Mouse (Mus musculus): ENCODE measurements around the gene Rpain. TPM values are rescaled to one million over a fixed set of nuclear protein-coding genes. Genes with fewer than 3 reads are reported as not detected.

Gene Rpain
- total and polyA plus RNA-seq, 2 experiments: 38.5 to 51.5 TPM

GRCm38 (mm10) chr11:70944935-70945817 lies 24.8 kb upstream of the Rpain start:
- 59% methylated on average over 4 of the region's 4 CpGs for WGBS
- TF ChIP-seq POLR2A (IDR thresholded peaks at IDR 0.05; ENCODE audit: extremely low read depth, insufficient read depth, low read length): no peak
- no peak for TF ChIP-seq CTCF (IDR thresholded peaks at IDR 0.05; ENCODE audit: low read depth, low read length)
- no peak overlapping the region for H3K9ac ChIP-seq (ENCODE audit: low read depth, low read length)
- H3K27me3 ChIP-seq (ENCODE audit: control insufficient read depth, insufficient read depth, low read length): no peaks in the 10 kb centered on the region
- no peak overlapping the region; the same call in 1 of the 2 replicates for H3K27ac ChIP-seq (replicated peaks; ENCODE audit: insufficient read depth, low read depth, low read length)
- peaks cover 84% of the 10 kb centered on the region for H3K36me3 ChIP-seq (ENCODE audit: control insufficient read depth, insufficient read depth, low read length)
- no peaks in the 10 kb centered on the region for H3K79me2 ChIP-seq (ENCODE audit: control insufficient read depth, insufficient read depth, low read length)
- H3K4me3 ChIP-seq (ENCODE audit: insufficient read depth, low read depth, low read length): no peak overlapping the region
- H3K4me1 ChIP-seq (ENCODE audit: control insufficient read depth, insufficient read depth, low read length): peaks cover 9% of the 10 kb centered on the region
- peak; percentile 42 for DNase-seq (ENCODE audit: extremely low read depth, low read depth, low spot score)

DNA sequence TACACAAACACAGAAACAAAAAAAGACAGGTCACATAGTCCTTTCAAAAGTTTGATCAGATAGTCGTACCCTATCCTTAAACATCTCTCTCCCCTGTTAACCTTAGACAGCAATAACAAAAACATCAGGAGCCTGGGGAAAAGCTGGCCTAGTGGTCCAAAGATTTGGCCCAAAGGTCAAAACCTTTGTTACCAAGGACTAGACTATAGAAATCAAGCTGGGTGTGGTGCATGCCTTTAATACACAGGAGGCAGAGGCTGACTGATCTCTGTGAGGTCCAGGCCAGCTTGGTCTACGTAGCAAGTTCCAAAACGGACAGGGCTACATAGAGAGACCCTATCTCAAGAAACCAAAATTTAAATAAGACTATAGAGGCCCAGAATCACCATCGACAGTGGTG lies 15.3 kb upstream of the Rpain start:
- H3K27ac ChIP-seq (replicated peaks; ENCODE audit: insufficient read depth, low read depth, low read length): no peak overlapping the region
- WGBS: 95% methylated on average over 4 of the region's 4 CpGs
- no peaks in the 10 kb centered on the region for H3K4me1 ChIP-seq (ENCODE audit: control insufficient read depth, insufficient read depth, low read length)
- no peak overlapping the region for H3K9ac ChIP-seq (ENCODE audit: low read depth, low read length)
- TF ChIP-seq POLR2A (IDR thresholded peaks at IDR 0.05; ENCODE audit: extremely low read depth, insufficient read depth, low read length): no peak
- TF ChIP-seq CTCF (IDR thresholded peaks at IDR 0.05; ENCODE audit: low read depth, low read length): no peak
- DNase-seq (ENCODE audit: extremely low read depth, low read depth, low spot score): no peak
- H3K36me3 ChIP-seq (ENCODE audit: control insufficient read depth, insufficient read depth, low read length): peaks cover 74% of the 10 kb centered on the region
- H3K27me3 ChIP-seq (ENCODE audit: control insufficient read depth, insufficient read depth, low read length): no peaks in the 10 kb centered on the region
- no peak overlapping the region for H3K4me3 ChIP-seq (ENCODE audit: insufficient read depth, low read depth, low read length)
- no peaks in the 10 kb centered on the region; the same call in 1 of the 2 replicates for H3K79me2 ChIP-seq (ENCODE audit: control insufficient read depth, insufficient read depth, low read length)

- no peak for TF ChIP-seq CTCF (IDR thresholded peaks at IDR 0.05; ENCODE audit: low read depth, low read length)
- TF ChIP-seq POLR2A (IDR thresholded peaks at IDR 0.05; ENCODE audit: extremely low read depth, insufficient read depth, low read length): no peak
- Histone ChIP-seq H3K79me2 (ENCODE audit: control insufficient read depth, insufficient read depth, low read length) (peaks cover 3% of the 10 kb centered on the region; the same call in 1 of the 2 replicates), H3K36me3 (ENCODE audit: control insufficient read depth, insufficient read depth, low read length) (peaks cover 76% of the 10 kb centered on the region), H3K4me3 (ENCODE audit: insufficient read depth, low read depth, low read length) (no peak overlapping the region), H3K9ac (ENCODE audit: low read depth, low read length) (no peak overlapping the region), H3K4me1 (ENCODE audit: control insufficient read depth, insufficient read depth, low read length) (no peaks in the 10 kb centered on the region), H3K27ac (replicated peaks; ENCODE audit: insufficient read depth, low read depth, low read length) (no peak overlapping the region), H3K27me3 (ENCODE audit: control insufficient read depth, insufficient read depth, low read length) (no peaks in the 10 kb centered on the region)
- DNase-seq (ENCODE audit: extremely low read depth, low read depth, low spot score): no peak
- 94% methylated on average over 5 of the region's 5 CpGs for WGBS
Observed at GRCm38 (mm10) chr11:70960786-70961554, 9.0 kb upstream of the Rpain start.

DNA sequence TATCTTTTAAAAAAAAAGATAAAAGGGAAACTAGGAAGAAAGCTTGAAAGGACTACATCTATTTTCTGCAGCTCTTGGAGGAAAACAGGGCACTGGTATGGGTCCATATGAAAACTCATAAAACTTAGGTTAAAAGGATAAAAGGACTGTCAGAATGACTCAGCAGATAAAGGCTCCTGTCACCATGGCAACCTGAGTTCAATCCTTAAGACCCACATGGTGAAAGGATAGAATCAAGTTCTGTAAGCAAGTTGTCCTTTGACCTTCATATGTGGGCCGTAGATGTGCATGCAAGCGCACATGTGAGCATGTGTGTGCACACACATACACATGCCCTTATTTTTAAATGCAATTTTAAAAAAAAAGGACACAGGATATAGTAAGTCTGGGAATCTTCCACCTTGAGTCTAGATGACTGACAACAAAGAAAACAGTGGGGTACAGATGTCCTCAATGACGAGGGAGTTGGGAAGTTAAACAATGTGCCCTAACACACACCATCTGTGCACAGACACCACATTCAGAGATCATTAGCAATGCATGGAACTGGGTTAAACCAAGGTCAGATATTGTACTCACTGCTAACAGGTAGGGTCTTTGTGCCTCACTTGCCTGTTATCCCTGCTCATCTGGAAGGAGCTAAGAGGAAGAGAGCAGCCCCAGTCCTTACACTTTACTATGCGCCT lies 5.6 kb upstream of the Rpain start:
- WGBS: 91% methylated on average over 4 of the region's 4 CpGs
- TF ChIP-seq POLR2A (IDR thresholded peaks at IDR 0.05; ENCODE audit: extremely low read depth, insufficient read depth, low read length) (no peak), CTCF (IDR thresholded peaks at IDR 0.05; ENCODE audit: low read depth, low read length) (no peak)
- DNase-seq (ENCODE audit: extremely low read depth, low read depth, low spot score): no peak
- Histone ChIP-seq H3K9ac (ENCODE audit: low read depth, low read length) (no peak overlapping the region), H3K36me3 (ENCODE audit: control insufficient read depth, insufficient read depth, low read length) (peaks cover 49% of the 10 kb centered on the region), H3K79me2 (ENCODE audit: control insufficient read depth, insufficient read depth, low read length) (peaks cover 6% of the 10 kb centered on the region; the same call in 1 of the 2 replicates), H3K4me1 (ENCODE audit: control insufficient read depth, insufficient read depth, low read length) (peaks cover 5% of the 10 kb centered on the region; the same call in 1 of the 2 replicates), H3K4me3 (ENCODE audit: insufficient read depth, low read depth, low read length) (no peak overlapping the region), H3K27me3 (ENCODE audit: control insufficient read depth, insufficient read depth, low read length) (no peaks in the 10 kb centered on the region), H3K27ac (replicated peaks; ENCODE audit: insufficient read depth, low read depth, low read length) (no peak overlapping the region)

GRCm38 (mm10) chr11:70969271-70969794 lies 680 bp upstream of the Rpain start:
- H3K4me1 ChIP-seq (ENCODE audit: control insufficient read depth, insufficient read depth, low read length): peaks cover 13% of the 10 kb centered on the region

More at GRCm38 (mm10) chr11:70969271-70969794, 680 bp upstream of the Rpain start:
- TF ChIP-seq CTCF (IDR thresholded peaks at IDR 0.05; ENCODE audit: low read depth, low read length) (no peak), POLR2A (IDR thresholded peaks at IDR 0.05; ENCODE audit: extremely low read depth, insufficient read depth, low read length) (no peak)
- H3K27me3 ChIP-seq (ENCODE audit: control insufficient read depth, insufficient read depth, low read length): no peaks in the 10 kb centered on the region
- H3K4me3 ChIP-seq (ENCODE audit: insufficient read depth, low read depth, low read length): peak overlapping the region; percentile 83
- peaks cover 15% of the 10 kb centered on the region; the same call in 1 of the 2 replicates for H3K79me2 ChIP-seq (ENCODE audit: control insufficient read depth, insufficient read depth, low read length)
- H3K9ac ChIP-seq (ENCODE audit: low read depth, low read length): peak overlapping the region; percentile 82
- peaks cover 26% of the 10 kb centered on the region for H3K36me3 ChIP-seq (ENCODE audit: control insufficient read depth, insufficient read depth, low read length)
- peak; percentile 51 for DNase-seq (ENCODE audit: extremely low read depth, low read depth, low spot score)
- H3K27ac ChIP-seq (replicated peaks; ENCODE audit: insufficient read depth, low read depth, low read length): peak overlapping the region; percentile 65
- WGBS: under 1% methylated on average over 25 of the region's 25 CpGs
